Mouse (Mus musculus) spleen, embryonic (tissue): ENCODE measurements around the gene Terf2.
"Not testable (repeated sequence)": the region's sequence is repeated elsewhere in the genome, so short reads cannot be mapped to it uniquely, and the experiment has no call there.

Source experiments
- CTCF ChIA-PET: fragments of 350-600 bp; sonication (Branson Sonifier 250); formaldehyde crosslinking; loops from one replicate; lab custom pipeline; 2022; lab: Charles Lee

Gene Terf2

DNA sequence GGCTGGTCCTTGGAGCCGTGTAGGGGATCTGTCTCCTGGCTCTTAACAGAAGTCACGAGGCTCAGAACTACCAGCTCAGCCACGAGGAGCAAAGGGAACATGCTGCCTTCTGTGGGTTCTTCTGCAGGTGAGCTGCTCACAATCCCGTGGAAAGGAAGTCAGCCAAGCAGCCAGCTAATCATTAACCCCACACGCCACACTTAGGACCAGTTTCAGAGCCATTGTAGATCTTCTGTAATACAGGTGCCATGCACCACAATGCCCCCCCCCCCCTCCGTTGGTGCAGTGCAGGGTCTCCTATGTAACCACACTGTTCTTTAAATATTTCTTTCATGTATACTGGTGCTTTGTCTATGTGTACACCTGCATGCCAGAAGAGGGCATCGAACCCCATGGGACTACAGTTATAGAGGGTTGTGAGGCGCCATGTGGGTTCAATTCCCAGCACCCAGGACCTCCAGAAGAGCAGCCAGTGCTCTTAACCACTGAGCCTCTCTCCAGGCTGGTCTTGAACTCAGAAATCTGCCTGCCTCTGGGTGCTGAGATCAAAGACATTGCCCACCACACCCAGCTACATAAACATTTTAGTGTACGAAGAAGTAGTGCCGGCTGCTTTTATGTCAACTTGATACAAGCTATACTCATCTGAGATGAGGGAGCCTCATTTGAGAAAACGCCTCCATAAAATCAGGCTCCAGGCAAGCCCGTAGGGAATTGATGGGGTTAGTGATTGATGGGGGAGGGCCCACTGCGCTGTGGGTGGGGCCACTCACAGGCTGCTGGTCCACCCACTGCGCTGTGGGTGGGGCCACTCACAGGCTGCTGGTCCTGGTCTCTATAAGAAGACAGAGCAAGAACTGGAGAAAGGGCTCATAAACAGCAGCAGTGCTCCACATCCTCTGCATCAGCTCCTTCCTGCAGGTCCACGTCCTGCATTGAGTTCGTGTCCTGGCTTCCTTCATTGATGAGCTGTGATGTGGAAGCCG, 30.5 kb downstream of the Terf2 start, which contains the start of gene Tmed6:
Gene Tmed6 (minus strand): TSS at position 134 of the 986 bp plus-strand sequence.
- CTCF ChIA-PET: interaction anchor here (0.6 to 0.7 kb wide), 4 partner anchors 8 to 659 kb away, joined by 3 to 7 read pairs (median 3); no protein-coding TSS in a partner anchor

DNA sequence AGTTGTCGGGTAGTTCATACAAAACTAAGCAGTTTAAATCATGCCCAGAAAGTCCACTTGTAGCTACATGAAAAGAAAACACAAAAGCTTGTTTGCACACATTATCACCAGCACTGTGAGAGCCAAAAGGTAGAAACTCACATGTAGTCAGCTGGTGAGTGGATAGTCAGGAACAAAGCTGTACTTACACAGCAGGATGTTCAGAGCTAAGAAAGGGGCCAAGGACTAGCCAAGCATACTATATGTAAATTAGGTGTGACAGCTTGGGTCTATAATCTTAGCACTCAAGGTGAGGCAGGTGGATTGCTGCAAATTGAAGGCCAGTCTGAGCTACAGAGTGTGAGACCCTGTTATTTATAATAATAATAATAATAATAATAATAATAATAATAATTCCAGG, 33.7 kb downstream of the Terf2 start:
- CTCF ChIA-PET: no interaction called here

DNA sequence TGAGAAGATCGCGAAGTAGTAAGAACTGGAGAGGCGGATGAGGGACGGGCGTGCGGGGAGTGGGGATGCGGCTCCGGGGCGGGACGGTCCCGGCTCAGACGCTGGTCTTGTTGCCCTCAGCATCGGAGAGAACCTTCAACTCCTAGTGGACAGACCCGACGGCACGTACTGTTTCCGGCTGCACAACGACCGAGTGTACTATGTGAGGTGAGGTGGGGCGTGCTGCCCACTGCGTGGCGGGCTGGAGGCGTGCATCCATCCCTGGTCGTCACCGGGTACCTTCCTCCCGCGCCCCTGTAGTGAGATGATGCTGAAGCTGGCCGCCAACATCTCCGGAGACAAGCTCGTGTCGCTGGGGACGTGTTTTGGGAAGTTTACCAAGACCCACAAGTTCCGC, 39.4 kb downstream of the Terf2 start:
- CTCF ChIA-PET: no interaction called here

DNA sequence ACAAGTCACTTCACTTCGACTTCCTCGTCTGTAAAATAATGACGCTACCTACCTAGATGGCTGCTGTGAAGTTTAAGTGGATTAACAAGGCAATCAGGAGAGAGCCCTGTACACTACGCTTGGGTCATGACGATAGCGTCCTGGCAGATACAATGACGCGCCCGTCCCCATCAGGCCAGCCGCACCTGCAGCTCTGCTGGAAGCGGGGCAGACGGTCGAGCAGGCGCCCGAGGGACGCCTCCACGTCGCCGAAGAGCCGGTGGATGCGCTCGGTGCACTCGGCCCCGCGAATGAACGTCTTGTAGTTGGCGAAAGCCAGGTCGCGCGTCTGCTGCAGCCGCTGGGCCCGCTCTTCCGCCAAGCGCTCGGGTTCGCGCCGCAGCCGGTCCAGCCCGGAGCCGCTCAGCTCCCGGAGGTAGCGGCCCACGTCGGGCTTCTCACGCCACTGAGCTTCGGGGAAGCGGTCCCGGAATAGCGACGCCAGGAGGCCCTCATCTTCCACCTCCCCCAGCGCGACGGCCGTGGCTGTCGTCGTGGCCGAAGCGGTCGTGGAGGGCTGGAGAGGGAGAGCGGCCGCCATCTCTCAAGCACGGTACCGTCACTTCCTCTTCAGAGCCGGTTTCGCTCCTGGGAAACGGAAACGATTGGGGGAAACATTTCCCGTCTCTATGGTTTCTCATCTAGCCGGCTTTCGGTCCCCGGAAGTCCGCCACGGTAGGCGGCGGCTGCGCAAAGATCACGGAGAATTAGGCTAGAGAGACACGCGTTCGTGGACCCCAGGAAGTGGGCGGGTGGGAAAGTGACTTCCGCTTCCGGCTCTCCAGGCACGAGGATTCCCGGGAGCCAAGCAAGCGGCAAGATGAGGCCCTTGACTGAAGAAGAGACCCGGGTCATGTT, 40.0 kb downstream of the Terf2 start, which contains the start of the genes Cog8 and Nip7:
Gene Cog8 (minus strand): TSS at position 614 of the 897 bp plus-strand sequence.
Gene Nip7 (plus strand): TSS at position 802 of the 897 bp plus-strand sequence.
- CTCF ChIA-PET: no interaction called here

DNA sequence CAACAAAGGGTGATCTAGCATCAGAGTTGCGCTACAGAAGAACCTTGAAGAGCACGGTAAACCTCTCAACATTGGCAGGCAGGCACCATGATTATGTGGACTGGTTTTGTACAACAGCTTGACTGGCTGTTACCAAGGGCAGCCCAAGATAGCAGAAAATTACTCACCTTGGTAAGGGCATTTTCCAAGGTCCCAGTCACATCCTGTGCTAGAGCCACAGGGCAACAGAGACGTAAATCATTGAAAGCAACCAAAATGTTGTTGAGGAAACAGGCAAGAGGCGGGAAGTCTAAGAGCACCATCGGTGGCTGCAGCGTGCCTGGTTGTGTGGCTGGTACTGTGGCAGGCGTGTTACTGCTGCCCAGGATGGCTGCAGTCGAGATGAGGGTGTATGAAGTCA, 44.3 kb downstream of the Terf2 start:
- CTCF ChIA-PET: no interaction called here

DNA sequence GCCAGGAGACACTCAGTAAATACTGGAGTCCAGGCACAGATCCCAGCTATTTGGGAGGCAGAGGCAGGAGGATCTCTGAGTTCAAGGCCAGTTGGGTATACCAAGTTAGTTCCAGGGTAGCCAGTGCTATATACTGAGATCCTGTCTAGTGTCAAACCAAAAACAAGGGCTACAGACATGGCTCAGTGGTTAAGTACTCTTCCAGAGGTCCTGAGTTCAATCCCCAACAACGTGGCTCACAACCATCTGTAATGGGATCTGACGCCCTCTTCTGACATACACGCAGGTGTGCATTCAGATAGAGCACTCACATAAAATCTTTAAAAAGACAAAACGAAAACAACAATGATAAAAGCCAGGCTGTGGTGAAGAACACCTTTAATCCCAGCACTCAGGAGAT, 46.9 kb downstream of the Terf2 start:
- CTCF ChIA-PET: interaction anchor here (0.7 kb wide), 1 partner anchor 157 kb away, joined by 6 read pairs; no protein-coding TSS in a partner anchor

DNA sequence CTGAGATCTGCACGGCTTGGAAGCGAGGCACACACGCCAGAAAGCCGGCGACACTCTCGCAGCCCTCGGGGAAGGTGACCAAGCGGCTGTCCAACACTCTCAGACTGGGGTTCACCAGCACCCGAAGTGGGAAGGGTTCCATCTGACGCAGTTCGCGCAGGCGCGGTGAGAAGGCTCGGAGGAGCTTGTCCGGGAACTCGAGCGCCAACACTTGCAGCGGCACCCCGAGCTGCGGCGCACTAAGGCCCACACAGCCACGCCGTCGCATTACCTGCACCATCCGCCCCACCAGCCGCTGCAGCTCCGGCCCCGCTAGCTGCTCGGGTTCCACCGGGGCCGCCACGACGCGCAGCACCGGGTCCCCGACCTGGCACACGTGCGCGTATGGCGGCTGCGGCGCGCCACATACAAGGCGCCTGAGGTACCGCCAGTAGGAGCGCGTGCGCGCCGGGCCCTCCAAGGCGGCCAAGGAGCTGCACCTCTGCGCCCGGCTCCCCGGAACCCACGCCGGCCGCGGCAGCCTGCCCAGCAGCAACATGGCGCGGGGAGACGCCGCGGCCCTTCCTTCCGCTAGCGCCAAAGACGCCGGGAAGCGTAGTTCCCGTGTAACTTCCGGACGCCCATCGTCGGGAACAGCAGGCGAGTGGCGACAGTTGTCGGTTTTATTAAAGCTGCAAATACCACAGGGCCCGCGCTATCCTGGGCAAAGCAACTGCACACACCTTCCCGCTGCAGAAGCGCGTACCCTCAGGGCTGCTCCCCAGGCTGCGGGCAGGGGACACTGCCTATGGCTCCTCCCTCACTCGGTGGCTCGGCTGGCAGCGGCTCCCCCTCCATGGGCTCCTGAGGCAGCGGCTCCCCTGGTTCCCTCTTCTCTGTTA, 48.0 kb downstream of the Terf2 start, which contains the start of gene Pdf:
Gene Pdf (minus strand): TSS at position 554 of the 881 bp plus-strand sequence.
- CTCF ChIA-PET: interaction anchor here (1.1 kb wide), 1 partner anchor 9 kb away, joined by 3 read pairs; no protein-coding TSS in a partner anchor

DNA sequence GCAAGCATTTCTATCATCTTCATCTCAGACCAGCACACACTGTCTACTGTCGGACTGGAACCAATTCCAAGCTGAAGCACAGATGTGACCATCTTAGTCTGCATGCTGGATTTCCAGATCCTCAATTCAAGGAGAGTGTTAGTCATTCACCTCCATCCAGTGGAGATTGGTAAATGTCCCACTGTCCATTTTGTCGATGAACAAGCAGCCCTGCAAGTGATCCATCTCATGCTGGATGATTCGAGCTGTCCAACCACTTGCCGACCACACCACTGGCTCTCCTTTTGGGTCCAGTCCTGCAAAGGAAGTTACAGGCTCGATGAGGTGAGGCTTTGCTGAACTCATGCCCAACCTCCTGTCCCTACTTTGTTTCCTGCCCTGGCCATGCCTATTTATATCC, 49.4 kb downstream of the Terf2 start:
- CTCF ChIA-PET: interaction anchor here (0.6 to 1.1 kb wide), 2 partner anchors 7 to 12 kb away, joined by 3 read pairs; no protein-coding TSS in a partner anchor

DNA sequence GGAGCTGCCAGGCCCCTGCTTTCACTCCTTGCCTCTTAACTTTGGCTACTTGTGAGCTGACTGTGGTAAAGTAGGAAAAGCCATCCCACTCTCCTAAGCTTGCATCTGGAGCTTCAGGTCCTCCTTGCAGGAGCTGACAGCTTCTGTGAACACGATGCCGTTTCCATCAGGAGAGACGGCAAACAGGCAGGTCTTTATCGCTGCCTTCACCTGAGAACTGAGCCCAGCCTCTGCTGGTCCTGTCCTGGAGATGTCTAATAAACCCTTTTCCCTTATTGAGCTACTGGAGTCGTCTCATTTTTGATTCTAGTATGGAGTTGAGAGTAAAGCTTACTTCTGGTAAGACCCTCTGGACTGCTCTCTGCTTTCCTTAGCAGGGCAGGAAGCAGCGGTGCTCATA, 50.9 kb downstream of the Terf2 start:
- CTCF ChIA-PET: interaction anchor here (0.6 kb wide), 1 partner anchor 542 kb away, joined by 9 read pairs; no protein-coding TSS in a partner anchor

DNA sequence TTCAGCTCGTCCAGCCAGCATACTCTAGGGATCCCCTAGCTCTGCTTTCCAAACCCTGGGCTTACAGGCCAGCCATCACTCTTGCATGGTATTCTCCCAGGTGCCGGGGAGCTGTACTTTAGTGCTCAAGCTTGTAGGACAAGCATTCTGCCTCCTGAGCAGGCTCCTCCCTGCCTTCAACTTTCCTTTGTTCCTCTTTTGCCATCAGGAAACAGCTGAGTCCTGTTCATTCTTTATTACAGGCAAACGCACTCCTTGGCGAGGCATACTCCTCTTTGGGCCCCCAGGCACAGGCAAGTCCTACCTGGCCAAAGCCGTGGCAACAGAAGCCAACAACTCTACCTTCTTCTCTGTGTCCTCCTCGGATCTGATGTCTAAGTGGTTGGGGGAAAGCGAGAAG, 55.7 kb downstream of the Terf2 start:
- CTCF ChIA-PET: no interaction called here

DNA sequence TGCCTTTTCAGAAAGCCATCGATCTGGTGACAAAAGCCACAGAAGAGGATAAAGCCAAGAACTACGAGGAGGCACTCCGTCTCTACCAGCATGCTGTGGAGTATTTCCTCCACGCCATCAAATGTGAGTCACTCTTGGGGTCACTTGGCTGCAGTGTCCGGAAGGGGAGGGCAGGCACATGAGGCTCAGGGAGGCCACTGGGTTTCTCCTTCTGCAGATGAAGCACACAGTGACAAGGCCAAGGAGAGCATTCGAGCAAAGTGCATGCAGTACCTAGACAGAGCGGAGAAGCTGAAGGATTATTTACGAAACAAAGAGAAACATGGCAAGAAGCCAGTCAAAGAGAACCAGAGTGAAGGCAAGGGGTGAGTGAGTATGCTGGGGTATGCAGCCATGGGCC, 59.7 kb downstream of the Terf2 start:
- CTCF ChIA-PET: no interaction called here

DNA sequence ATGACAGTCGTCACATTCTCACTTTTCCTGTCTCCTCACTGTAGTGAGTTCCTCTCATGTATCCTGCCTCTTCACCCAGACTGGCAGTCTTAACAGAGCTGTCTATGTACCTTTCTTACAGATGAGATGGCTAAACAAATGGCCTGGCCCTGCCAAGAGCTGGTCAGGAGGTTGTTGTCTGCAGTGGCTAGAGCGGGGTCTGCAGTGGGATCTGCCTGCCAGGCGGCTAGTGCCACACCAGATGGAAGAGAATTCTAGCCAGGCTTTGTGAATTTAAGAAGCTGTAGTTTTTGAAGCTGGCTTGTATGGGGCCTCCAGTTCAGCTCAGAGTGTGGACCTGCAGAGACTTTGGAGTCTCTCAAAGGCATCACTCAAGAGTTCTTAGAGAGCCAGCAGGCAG, 60.7 kb downstream of the Terf2 start:
- CTCF ChIA-PET: interaction anchor here (0.7 kb wide), 1 partner anchor 12 kb away, joined by 3 read pairs; no protein-coding TSS in a partner anchor

DNA sequence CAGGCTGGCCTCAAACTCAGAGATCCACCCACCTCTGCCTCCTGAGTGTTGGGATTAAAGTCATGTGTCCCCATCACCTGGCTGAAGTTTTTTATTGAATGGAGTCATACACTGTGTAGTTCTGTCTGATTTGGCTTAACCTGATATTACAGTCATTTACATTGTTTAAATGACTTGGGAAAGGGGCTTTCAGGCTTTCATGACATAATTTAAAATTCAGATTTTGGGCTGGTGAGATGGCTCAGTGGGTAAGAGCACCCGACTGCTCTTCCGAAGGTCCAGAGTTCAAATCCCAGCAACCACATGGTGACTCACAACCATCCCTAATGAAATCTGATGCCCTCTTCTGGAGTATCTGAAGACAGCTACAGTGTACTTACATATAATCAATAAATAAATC, 62.7 kb downstream of the Terf2 start:
- CTCF ChIA-PET: not testable (repeated sequence)

DNA sequence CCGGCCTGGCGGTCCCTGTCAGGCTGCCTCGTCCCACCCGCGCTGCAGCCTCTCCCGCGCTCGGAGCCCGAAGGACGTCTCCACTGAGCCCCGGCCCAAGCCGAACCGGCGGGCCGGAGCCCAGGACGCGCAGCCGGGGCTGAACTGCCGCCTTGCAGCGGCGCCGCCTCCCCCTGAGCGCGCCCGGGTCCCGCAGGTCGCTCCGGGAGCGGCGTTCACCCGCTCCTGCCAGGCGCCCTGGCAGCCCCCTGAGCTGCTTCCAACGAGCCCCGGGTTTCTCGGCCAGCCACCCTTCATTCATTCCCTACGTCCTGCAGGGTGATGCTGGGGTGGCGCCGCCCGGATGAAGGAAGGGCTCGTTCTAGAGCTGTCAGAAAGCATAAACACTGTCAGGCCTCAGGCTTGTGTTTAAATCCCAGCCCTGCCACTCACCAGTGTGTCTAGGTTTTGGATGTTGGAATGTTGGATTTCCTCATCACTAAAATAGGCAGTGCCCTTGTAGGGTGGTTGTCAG, 64.7 kb downstream of the Terf2 start:
- CTCF ChIA-PET: interaction anchor here (0.6 kb wide), 2 partner anchors 19 to 98 kb away, joined by 4 to 7 read pairs; no protein-coding TSS in a partner anchor

DNA sequence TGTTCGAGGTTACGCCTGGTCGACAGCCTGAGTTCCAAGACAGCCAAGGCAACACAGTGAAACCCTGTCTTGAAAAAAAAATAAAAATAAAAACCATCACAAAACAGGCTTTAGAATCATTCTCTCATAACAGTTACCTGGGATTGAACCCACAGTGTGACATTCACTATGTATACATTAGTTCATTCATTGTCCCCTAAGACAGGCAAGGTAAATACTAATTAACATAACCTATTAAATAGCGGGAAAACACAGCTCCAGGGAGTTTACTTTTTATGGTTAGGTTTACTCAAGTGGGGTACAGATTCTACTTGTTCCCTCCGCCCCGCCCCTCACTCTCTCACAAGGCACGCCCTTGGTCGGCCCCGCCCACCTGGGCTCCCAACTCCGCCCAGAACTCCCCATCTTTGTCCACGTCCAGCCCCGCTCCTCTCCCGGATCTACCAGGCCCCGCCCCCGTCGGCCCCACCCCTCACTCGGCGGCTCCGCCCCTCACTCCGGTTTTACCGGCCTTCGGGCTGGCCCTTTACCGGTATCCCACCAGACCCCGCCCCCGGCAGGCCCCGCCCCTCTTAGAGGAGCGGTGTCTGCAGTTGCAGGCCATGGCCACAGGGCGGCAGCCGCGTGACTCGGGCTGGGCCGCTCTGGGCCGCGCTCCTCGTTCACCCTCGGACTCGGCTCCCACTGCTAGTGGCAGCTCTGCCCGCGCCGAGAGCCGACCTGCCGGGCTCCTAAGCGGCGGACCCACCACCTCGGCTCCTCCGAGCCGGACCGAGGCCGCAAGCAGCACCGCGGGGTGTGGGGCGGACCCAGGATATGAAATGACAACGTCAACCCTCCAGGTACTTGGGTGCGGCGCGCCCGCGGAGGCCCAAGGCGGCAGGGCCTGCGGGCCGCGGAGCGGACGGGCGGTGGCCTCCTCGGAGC, 65.4 kb downstream of the Terf2 start, which contains the start of gene Vps4a:
Gene Vps4a (plus strand): TSS at position 573 of the 927 bp plus-strand sequence.
- CTCF ChIA-PET: interaction anchor here (0.6 kb wide), 1 partner anchor 19 kb away, joined by 4 read pairs; no protein-coding TSS in a partner anchor

DNA sequence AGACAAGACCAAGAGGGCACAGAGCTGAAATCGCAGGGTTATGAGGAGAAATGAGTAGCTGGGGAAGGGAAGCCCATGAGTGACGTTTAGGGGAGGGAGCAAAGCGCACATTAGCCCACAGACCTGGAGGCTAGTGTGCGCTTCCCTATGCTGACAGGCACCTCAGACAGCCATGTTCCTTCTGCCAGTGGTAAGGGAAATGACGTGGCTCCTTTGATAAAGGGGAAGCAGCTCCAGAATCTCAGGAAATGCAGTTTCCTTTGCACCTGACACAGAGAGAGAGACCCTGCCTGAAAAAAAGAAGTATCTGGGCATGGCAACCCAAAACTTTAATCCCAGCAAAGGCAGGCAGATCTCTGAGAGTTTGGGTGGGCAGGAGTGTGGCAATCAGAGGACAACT, 66.3 kb downstream of the Terf2 start:
- CTCF ChIA-PET: no interaction called here

DNA sequence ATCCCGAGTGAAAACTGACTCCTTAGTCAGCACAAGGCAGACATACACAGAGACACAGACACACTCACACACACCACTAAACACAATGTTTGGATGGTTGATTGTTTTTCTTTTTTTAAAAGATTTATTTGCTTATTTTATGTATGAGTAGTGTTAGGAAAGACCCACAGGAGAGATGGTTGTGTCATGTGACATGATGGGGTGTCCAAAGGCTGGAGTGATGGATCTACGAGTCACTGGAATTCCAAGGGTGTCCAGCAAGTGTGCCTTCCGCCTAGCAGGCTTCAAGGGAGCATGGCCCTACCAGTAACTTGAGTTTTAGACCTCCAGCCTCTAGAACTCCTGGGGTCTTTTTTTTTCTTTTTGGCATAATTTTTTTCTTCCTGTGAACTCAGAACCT, 67.0 kb downstream of the Terf2 start:
- CTCF ChIA-PET: no interaction called here

DNA sequence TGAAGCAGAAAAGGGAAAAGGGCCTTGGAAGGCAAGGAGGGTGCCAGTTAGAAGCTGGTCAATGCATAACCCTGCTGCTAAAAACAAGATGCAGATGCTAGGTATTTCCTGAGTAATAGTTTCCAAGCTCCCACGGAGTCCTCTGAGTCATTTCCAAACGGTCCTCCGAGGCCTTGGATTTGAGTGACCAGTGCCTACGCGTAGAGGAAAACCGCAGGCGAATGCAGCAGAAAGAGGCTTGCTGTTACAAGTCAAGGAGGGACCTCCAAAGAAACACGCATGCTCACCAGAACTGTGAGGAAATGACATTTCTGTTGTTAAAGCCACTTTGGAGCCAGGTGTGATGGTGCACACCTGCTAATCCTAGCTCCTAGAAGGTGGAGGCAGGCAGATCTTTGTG, 72.9 kb downstream of the Terf2 start:
- CTCF ChIA-PET: no interaction called here
